Mouse (Mus musculus) heart, adult 2 months (tissue): Measurements from ENCODE around the gene Clec12b. TPM values are rescaled to one million over a fixed set of nuclear protein-coding genes. Genes with fewer than 3 reads are reported as not detected.
A peak's percentile ranks its signal among the peaks of the same experiment; 100 is the strongest.

ENCODE experiments used
- DNase-seq, 2 experiments: peaks; one replicate each; pipeline ENCODE4 v3.0.0; 2021
- H3K27ac ChIP-seq: fragments of 200-600 bp; 2 replicates; pipeline ENCODE4 v1.8.1; 2022
- H3K27me3 ChIP-seq: fragments of 200-500 bp; 2 replicates; pipeline ENCODE4 v1.6.1; 2012; ENCODE audit warnings: mild to moderate bottlenecking, low read length, inconsistent platforms, mixed read lengths; ENCODE audit not compliant: control insufficient read depth, insufficient read depth
- H3K36me3 ChIP-seq: fragments of 200-500 bp; 2 replicates; pipeline ENCODE4 v1.6.1; 2012; ENCODE audit warnings: low read length, inconsistent platforms; ENCODE audit not compliant: control insufficient read depth, insufficient read depth
- H3K4me1 ChIP-seq: fragments of 200-500 bp; 2 replicates; pipeline ENCODE4 v1.6.1; 2011; ENCODE audit warnings: low read length; ENCODE audit not compliant: control insufficient read depth, insufficient read depth
- H3K4me3 ChIP-seq: fragments of 200-600 bp; 2 replicates; pipeline ENCODE4 v1.8.1; 2022
- H3K79me2 ChIP-seq: fragments of 200-500 bp; replicated peaks from 2 replicates; pipeline ENCODE4 v1.6.1; 2012; ENCODE audit warnings: mild to moderate bottlenecking, inconsistent platforms, low read length, moderate library complexity, mixed read lengths; ENCODE audit not compliant: control insufficient read depth, insufficient read depth
- H3K9ac ChIP-seq: fragments of 200-500 bp; 2 replicates; pipeline ENCODE4 v1.6.1; 2012; ENCODE audit warnings: low read depth, mild to moderate bottlenecking, control low read depth, inconsistent platforms, low read length, mixed read lengths
- CTCF ChIP-seq: fragments of 200-600 bp; IDR thresholded peaks from 2 replicates; pipeline ENCODE4 v1.8.1; 2022; ENCODE audit warnings: antibody characterized with exemption, mild to moderate bottlenecking, moderate library complexity
- EP300 ChIP-seq: fragments of 200-500 bp; IDR thresholded peaks from 2 replicates; pipeline ENCODE4 v1.6.1; 2011; ENCODE audit warnings: low read depth, low read length, control low read depth; ENCODE audit not compliant: insufficient read depth
- POLR2A ChIP-seq: fragments of 200-500 bp; IDR thresholded peaks from 2 replicates; pipeline ENCODE4 v1.6.1; 2011; ENCODE audit warnings: mild to moderate bottlenecking, low read depth, low read length, control low read depth; ENCODE audit not compliant: insufficient read depth
- WGBS: fragments of 180-500 bp; shearing (Covaris S2); methylation state at CpG from one replicate; pipeline ENCODE4 v1.1.7; 2018; 5-methylcytosine and 5-hydroxymethylcytosine counted together
- intact Hi-C: fragments of 180-260 bp; cut with DNase I; formaldehyde crosslinking; loops from one replicate; pipeline ENCODE4 v1.15.1; 2025
- polyA plus RNA-seq: library from polyadenylated mRNA; depleted of rRNA; stranded (reverse); fragments of >200 nt; gene quantifications from 2 replicates; pipeline ENCODE4 v1.2.3, GENCODE M21; 2012
- total RNA-seq, 2 experiments: library from RNA; stranded (reverse); gene quantifications; 2 replicates each; pipeline ENCODE4 v1.2.3; 2021

The Clec12b gene
- total and polyA plus RNA-seq, 3 experiments = 0.16 to 0.70 (median 0.23) TPM

- intact Hi-C loops = loop anchor here (2.0 kb wide), 2 partner anchors 14 to 28 kb away; partner anchors contain the start of gene Clec9a
- H3K27me3 ChIP-seq = no peaks in the 10 kb centered on the region
- H3K27ac ChIP-seq = peak overlapping the region; percentile 44
- H3K9ac ChIP-seq = no peak overlapping the region
- DNase-seq = peak; percentile 25 to 37
- WGBS = 52% methylated on average over 4 of the region's 4 CpGs
- TF ChIP-seq EP300 (no peak), CTCF (no peak), POLR2A (no peak)
- H3K36me3 ChIP-seq = peaks cover 4% of the 10 kb centered on the region
- H3K4me3 ChIP-seq = no peak overlapping the region
- no peaks in the 10 kb centered on the region for H3K79me2 ChIP-seq
- peaks cover 11% of the 10 kb centered on the region for H3K4me1 ChIP-seq
Observed at GRCm38 (mm10) chr6:129423040-129423733, 37.5 kb upstream of the Clec12b start.

DNA sequence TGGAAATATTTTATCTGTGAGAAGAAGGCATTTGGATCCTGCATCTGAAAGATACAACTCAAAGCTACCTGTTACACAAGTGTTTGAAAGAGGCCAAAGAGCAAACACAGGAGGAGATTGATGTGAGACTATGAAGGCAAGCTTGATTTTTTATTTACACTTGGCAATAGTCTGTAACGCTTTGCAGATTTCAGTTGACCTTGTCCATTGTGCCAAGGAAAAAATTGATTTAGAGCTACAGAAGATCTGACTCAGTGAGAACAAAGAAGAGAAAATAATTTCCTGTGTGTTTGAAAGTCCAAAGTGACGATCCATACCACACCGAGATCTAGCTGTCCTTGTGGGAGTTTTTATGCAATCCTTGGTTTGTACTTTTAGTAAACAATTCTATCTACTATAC, 36.6 kb upstream of the Clec12b start:
- H3K79me2 ChIP-seq = no peaks in the 10 kb centered on the region
- no peak overlapping the region for H3K4me3 ChIP-seq
- 81% methylated on average over 3 of the region's 3 CpGs for whole genome bisulfite sequencing
- DNase-seq = no peak
- H3K27ac ChIP-seq = no peak overlapping the region
- peaks cover 11% of the 10 kb centered on the region for H3K4me1 ChIP-seq
- H3K27me3 ChIP-seq = no peaks in the 10 kb centered on the region
- TF ChIP-seq POLR2A = no peak
- TF ChIP-seq CTCF = no peak
- no peak for TF ChIP-seq EP300
- H3K36me3 ChIP-seq = peaks cover 4% of the 10 kb centered on the region; the same call in 1 of the 2 replicates
- intact Hi-C loops = loop anchor here (2.0 kb wide), 2 partner anchors 14 to 28 kb away; partner anchors contain the start of gene Clec9a
- no peak overlapping the region for H3K9ac ChIP-seq

DNA sequence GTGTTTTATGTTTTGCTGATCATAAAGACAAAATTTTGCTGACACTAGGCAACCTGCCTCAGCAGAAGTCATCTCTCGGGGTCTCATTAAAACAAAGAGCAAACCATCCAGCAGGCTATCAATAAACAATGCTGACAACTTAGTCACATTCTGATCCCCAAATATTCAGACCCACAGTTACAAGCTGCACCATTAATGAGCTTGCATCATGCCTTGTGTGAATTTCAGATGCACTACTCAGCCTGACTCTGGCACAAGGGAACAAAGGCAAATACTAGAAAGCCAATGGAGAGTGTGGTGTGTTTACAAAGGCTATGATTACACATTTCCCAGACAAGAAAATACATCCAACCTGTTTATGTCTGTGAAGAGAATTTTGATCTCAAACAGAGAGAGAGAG, 28.5 kb upstream of the Clec12b start:
- WGBS = 91% methylated on average over 1 of the region's 1 CpGs
- DNase-seq = no peak

DNA sequence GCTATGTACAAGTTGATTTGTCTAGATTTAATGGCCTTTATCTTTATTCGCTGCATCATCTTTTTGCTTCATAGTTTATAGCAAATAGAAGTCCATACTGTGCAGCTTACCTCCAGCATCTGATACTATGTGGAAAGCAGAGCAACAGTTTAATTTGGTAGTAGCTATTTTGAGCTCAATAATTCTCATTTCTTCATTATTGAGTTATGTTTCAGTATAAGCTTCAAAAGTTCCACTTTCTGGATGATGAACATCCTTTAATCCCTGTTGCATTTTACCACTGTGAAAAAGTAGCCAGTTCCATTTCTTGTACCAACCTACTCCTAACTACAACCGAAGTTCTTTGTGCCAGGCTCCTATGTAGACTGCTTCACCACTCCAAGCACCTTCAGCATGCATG, 22.9 kb upstream of the Clec12b start, which contains the start of gene Clec9a:
Gene Clec9a (plus strand): TSS at position 301 of the 400 bp plus-strand sequence.
- Histone ChIP-seq H3K27ac (no peak within 1 kb of the TSS), H3K36me3 (peaks cover 14% of the 10 kb centered on the region), H3K27me3 (no peaks in the 10 kb centered on the region), H3K4me1 (peaks cover 2% of the 10 kb centered on the region), H3K9ac (no peak within 1 kb of the TSS), H3K4me3 (no peak within 1 kb of the TSS), H3K79me2 (no peaks in the 10 kb centered on the region)
- WGBS = 79% methylated on average over 2 of the region's 2 CpGs
- intact Hi-C loops = loop anchor here (2.0 kb wide), 1 partner anchor 14 kb away; no protein-coding TSS in a partner anchor
- DNase-seq = no peak
- TF ChIP-seq POLR2A (no peak), EP300 (no peak), CTCF (no peak)

More for the DNA sequence above, 28.5 kb upstream of the Clec12b start:
- Histone ChIP-seq H3K4me1 (no peaks in the 10 kb centered on the region), H3K79me2 (no peaks in the 10 kb centered on the region), H3K4me3 (no peak overlapping the region), H3K9ac (no peak overlapping the region), H3K36me3 (no peaks in the 10 kb centered on the region), H3K27ac (no peak overlapping the region), H3K27me3 (no peaks in the 10 kb centered on the region)
- intact Hi-C loops = no loop called here
- TF ChIP-seq CTCF (no peak), EP300 (no peak), POLR2A (no peak)

DNA sequence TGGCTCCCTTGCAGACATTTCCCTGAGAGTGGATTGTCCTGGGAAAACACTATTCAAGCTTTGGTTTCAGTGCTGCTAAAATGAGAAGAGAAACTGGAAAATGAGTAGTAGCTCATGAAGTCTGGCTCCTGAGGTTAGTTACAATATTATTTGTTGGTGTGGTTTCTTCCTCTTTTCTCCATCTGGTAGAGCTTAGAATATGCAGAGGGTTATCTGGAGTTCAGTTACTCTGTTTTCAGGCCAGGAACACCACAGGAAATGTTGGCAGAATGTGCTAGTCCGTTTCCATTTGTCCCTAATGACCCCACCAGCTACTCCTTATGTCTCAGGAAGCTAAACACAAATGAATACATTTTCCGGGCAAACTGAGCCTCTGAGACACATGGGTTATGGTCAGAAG, 21.6 kb upstream of the Clec12b start:
- peaks cover 2% of the 10 kb centered on the region for H3K4me1 ChIP-seq
- intact Hi-C loops = no loop called here
- no peak overlapping the region for H3K9ac ChIP-seq
- no peaks in the 10 kb centered on the region for H3K79me2 ChIP-seq
- no peak overlapping the region for H3K4me3 ChIP-seq
- peak in 1 of 2 experiments; percentile 18 for DNase-seq
- H3K36me3 ChIP-seq = peaks cover 14% of the 10 kb centered on the region
- peak overlapping the region; percentile 38 for H3K27ac ChIP-seq
- no peak for TF ChIP-seq EP300
- no peak for TF ChIP-seq POLR2A
- no peak for TF ChIP-seq CTCF
- 17% methylated on average over 2 of the region's 2 CpGs for WGBS
- H3K27me3 ChIP-seq = no peaks in the 10 kb centered on the region

DNA sequence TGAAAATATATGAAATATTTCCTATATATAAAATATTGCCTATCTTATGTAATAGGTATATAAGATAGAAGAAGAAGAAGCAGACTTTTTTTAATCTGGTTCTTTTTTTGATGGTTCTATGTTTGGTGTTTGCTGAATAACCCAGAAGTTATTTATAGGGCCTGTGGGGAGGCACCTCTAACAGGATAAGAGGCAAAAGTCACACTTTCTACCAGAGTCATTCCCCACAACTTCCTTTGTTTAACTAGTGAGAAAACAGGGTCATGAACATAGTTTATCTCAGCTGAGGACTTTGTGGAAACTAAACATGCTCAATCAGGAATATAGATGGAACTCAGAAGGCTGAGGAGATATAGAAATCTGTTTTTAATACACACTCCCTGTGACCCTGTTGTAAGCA, 20.3 kb upstream of the Clec12b start:
- intact Hi-C loops = no loop called here
- Histone ChIP-seq H3K9ac (no peak overlapping the region), H3K79me2 (no peaks in the 10 kb centered on the region), H3K27ac (no peak overlapping the region), H3K27me3 (no peaks in the 10 kb centered on the region), H3K36me3 (peaks cover 14% of the 10 kb centered on the region), H3K4me1 (peaks cover 2% of the 10 kb centered on the region), H3K4me3 (no peak overlapping the region)
- no peak for DNase-seq
- no peak for TF ChIP-seq CTCF
